Mouse (Mus musculus) cerebellum, adult (tissue): Measurements from ENCODE around the gene Bicdl1.

Experiments
- ATAC-seq: cut with Nextera tagmentation; 2 replicates; pipeline ENCODE4 v1.9.2; 2017; ENCODE audit warnings: mild to moderate bottlenecking, moderate library complexity, mixed read lengths; ENCODE audit not compliant: insufficient number of reproducible peaks, low FRiP score, low TSS enrichment

Gene Bicdl1

DNA sequence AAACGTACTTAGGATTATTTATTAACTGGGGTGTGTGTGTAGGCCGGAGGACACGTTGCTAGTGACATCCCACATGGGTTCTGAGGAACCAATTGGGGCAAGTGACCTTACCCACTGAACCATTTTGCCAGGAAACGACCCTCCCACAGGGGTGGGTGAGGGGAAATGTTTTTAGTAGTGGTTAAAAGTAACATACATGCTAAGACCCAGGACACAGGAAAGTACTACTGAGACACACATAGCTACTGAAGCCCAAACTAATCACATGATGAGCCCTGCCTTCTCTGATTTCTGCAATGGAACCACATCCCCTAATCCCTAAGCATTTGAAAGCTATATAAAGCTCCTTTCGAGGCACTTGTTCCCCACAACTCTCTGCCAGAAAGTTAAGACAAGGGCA, 1.1 kb downstream of the Bicdl1 start:
- no peak for ATAC-seq

DNA sequence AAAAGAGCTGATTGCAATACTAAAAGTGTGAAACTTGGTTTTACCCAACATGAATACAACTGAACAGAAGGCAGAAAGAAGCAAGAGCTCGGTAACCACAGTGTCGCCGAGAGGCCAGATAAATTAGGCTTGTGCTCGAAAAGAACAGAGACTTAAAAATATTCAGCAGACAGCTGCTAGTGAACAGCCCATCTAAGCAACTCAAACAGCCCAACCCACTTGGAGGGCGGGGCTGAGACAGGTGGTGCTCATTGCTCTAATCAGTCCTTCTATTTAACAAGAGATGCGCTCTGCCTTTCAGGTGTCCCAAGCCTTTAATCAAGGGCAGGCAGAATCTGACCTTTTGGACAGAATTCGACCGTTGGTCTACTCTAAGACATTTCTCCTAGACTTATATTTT, 4.8 kb downstream of the Bicdl1 start:
- no peak for ATAC-seq

DNA sequence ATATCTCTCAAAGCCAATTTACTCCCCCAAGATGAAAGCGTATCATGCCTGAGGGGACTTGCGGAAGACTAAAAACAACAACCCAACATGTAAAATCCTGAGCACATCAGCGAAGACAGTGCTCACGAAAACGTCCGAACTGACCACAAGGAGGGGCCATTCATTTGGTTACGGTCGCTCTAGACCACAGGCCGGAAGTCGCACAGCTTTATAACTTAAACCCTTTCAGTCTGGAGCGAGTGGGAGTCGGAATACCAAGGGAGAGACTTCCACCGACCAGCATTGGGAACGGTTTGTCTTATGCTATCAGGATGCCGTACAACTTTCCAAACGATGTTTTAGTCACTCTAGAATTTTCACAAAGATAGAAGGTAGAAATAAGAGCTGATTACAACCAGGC, 5.4 kb downstream of the Bicdl1 start:
- no peak for ATAC-seq

DNA sequence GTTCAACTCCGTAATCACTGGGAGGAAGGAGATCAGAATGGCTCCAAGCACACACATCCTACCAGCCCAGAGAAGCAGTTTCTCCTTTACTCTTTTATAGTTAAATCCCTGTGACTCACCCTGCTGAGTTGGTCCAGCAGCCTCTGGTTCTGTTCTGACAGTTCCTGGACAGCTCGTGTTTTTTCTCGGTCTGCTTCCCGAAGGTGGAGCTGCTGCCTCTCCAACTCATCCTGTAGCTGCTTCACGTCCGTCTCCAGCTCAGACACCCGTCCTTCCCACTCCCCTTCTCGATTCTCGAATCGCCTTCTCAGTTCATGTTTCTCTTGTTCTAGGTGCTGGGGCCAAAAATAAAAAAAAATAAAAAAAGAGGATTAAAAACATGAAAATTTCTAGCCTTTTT, 7.0 kb downstream of the Bicdl1 start:
- no peak for ATAC-seq

DNA sequence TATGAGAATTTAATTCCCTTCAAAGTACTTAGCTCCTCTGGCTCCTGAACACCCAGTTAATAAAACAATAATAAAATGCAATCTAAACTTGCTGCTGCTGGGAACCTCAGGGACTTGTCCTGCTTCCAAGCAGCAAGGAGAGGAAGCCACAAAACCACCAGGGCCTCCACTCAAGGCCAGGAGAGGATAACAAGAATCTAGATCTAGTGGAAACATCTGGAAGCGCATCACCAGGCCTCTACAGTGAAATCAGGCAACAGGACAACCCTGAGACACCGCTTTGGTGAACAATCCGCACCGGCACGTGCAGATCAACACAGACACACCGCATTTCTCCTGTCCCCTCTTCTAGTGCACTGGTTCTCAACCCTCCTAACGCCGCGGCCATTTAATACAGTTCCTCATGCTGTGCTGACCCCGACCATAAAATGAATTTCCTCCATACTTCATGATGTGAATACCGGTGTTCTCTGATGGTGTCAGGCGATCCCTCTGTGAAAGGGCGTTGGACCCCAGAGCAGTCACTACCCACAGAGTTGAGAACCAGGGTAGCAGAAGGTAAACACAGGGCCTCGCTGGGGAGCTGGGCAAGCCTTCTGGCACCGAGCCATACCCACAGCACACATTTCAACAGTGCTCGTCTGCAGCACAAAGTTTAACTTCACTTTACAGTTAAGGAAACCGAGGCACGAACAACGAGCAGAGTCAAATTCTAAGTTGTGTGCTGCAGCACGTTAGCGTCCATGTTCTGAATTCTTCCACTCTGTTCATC, 9.0 kb downstream of the Bicdl1 start:
- no peak for ATAC-seq

DNA sequence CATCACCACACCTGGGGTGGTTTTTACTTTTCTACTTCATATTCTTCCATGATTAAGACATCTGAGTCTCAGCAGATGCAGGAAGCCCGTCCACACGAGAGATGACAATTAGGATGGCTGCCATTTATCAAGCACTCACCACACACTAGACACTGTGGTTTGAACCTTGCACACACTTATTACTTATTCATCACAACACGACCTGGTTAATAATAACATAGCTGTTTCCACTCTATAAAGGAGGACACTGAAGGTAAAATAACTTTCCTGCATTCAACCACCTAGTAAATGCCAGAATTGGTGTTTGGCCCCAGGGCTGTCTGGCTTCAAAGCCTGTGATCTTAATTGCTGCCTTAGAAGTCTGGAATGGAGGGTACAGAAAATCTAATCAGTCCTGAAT, 10.7 kb downstream of the Bicdl1 start:
- no peak for ATAC-seq

DNA sequence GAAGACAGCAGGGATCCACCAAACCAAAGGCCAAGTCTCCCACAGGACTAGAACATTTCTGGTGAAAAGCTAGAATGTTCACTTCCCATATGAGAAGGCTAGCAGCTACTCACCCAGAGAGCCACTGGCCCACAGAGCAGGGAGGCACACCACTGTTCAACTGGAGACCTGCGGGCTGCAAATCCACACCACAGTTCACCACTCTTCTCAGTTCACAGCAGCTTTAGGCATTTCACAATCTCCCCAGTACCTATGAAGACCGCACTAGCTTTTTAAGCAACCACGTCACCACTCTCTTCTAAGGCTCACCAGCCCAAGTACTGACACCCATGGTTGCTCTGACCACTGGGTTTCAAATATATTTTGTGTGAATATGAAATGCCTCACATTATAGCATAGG, 13.7 kb downstream of the Bicdl1 start:
- no peak for ATAC-seq

DNA sequence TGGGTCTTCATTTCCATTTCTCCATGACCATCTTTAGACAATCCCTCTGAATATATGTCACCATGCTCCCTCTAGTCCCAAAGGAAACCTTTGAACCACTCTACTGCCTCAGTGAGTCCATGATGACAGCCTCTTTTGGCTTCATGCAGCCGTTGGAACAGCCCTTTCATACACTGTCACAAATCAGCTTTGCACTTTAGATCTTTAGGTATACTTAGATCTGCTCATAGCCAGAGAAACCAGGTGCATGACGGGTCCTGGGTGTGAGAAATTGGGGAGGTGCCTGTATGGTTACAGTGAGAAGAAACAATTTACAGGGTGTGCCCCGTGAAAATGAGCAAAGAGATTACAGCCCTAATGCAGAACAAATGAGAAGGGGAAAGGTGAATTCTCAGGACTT, 14.3 kb downstream of the Bicdl1 start:
- ATAC-seq = no peak

DNA sequence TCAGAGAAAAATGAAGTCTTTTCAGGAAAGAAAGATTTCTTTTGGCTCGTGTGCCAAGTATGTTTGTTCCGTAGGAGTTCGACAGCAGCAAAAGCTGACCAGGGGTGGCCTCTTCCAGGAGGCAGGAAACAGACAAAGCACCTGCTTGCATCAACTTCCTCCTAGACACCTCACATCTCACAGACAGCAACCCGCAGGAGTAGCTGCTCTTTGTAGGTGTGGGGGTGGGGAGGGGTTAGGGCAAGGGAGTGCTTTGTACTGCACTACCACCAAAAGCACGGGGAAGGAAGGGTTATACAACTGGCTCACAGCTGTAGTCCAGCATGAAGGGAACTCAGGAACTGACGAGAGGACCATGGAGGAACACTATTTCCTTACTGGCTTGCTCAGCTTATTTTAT, 15.0 kb downstream of the Bicdl1 start:
- no peak for ATAC-seq

DNA sequence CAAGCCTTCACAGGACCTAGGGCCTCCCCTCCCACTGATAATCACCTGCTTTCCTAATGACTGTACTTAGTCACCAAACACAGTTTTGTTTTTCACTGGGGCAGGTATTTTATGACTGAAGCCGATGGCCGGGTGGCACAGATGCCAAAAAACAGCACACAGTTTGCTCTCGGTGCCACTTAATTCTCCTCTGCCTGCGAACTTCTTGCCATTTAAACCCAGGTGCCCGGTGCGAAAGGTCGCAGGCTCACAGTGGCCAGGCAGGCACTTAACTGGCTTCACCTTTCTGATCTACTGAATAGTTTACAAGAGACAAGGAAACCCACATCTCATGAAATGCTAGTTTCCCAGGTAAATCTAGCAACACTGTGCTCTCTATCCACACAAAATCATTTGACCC, 16.7 kb downstream of the Bicdl1 start:
- ATAC-seq = no peak

DNA sequence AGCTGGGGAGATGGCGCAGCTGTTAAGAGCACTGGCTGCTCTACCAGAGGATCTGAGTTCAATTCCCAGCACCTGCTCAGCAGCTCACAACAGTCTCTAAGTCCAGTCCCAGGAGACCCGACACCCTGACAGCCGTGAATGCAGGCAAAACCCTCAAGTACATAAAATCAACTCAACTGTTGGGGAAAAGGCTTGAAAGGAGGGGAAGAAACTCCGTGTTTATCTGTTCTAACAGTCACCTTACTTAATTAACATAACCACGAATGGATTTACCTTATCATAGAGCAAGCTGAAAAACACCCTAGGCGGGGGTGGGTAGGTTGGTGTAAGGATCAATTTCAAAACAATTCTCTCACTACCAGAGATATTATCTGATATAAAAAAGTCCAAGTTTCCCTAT, 18.9 kb downstream of the Bicdl1 start:
- no peak for ATAC-seq

DNA sequence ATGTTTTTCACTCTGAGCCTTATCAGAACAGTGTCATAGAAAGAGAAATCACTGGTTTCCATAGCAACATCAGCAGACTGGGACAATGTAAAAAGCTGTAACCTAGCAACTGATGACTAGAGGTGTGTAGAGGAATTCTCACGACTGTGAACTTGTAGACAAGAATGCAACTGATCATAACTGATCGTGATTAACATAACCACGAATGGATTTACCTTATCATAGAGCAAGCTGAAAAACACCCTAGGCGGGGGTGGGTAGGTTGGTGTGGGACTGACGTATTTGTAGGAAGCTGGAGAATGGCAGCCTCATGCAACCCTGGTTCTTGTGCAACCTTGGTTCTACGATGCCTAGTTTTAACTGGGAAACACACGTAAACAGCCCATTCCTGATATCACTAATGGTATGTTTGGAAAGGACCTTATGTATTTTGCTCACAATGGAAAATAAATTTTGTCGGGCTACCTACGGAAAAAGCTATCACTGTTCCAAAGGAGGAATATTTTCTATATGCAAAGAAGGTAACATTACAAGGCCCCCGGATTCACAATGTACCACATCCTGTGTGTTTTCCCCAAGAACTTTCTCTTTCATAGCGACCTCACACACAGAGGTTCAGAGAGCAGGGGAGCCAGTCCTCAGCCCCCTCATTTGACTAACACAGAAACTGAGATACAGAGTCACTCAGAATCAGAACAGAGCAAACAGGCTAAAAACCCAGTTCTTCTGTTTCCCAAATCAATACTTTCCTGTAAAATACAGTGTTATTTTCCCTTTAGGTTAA, 19.6 kb downstream of the Bicdl1 start:
- no peak for ATAC-seq

DNA sequence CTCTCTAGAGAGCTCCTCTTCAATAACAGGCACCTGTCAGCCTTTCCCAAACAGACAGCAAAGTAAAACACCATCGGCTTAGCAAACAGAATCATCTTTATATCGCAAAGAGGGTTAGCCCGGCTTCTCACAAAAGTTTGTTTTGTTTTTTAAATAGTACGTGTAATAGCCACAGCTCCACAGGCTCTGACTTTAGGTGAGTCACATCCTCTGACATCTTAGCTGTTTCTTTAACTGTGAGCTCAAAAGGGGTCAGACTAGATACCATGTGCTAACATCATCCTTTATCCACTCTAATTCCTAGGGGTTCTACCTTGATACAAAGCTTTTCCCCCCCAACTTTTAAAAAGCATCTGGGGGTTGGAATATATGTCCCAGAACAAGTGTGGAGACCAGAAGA, 21.2 kb downstream of the Bicdl1 start:
- no peak for ATAC-seq

DNA sequence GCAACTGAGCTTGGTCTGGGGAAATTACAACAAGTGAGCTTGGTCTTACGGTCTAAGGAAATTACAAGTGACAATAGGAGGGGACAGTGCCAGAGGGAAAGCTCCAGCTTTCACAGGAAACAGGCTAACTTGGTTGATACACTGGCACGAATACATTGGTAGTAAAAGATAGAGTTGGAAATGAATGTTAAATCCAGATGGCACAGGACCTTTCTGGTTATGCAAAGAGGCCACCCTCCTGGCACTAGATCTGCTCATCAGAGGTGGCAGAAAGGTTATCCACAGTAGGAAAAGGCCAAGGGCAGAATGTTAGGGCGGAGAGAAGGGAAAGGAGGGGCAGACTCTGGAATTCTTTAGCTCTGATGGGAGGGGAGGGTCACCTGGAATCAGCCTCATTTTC, 22.5 kb downstream of the Bicdl1 start:
- no peak for ATAC-seq

DNA sequence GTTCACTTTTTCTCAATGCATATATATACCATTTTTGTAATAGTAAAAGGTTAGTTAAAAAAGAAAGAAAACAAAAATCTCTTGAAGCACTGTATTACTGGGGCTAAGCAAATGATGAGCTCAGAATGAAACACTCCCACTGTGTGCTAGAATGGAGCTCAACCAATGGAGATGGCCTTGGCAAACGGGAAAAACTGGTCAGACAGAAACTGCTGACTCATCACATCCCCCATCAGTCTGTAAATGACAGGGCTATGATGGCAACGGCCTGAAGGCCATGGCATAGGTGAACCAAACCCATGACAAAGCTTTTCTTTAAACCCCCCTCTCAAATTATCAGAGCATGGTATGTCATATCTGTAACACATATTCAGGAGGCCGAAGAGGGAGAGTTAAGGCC, 29.4 kb downstream of the Bicdl1 start:
- ATAC-seq = no peak

DNA sequence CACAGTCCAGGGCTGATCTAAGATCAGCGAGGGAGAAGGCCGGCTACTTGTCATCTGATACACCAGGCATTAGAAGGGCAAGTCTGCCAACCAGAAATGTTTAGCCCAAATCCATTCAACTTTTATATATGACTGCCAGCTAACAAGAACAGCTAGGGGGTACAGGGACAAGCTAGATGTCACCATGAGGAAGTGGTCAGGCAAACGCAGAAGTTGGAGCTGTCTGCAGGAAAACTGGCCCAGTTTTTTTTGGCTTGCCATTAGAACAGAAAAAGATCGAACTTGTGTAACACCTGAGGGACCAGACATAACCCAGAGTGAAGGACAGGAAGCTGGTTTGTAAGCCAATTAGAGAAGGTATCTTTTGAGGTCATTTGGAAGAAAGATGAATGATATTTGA, 30.2 kb downstream of the Bicdl1 start:
- no peak for ATAC-seq

DNA sequence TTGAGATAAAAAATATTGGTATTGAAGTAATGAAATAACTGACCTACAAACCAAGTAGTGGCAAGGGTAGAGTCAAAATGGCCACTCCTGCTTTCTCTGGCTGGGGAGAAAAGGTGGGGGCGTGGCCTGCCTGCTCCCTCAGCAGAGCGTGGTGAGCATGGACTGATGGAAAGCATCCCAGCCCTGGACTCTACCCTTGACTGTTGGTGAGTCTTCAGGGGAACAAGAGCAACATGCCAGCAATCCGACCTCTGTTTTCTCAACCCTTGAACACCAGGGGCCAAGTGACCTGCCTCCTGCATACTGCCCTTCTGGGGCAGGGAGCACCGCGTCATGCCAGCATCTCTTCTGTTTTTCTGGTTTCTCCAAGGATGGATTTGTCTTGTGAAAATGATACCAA, 34.6 kb downstream of the Bicdl1 start:
- no peak for ATAC-seq

DNA sequence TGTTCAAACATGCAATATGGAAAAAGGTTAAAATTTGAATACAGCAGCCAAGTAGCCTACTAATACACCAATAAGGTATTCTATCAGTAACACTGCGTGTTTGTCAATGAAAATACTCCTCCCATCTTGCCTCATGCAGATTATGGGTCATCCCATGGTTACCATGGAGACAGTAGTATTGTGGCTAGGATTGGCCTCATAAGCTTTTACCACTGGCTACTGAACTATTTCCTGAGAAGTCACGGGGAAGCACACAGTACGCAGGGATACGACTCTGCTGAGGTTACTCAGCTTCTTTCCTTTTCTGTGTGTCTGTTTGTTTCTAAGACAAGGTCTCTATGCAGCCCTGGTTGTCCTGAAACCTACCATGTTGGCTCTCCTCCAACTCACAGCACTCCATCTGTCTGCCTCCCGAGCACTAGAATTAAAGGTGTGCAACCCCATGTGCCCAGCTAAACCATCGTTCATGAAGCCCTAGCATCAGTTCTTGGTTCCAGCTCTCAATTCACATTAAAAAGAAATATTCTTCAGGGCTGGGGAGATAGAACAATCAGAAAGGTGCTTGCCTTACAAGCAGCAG, 36.1 kb downstream of the Bicdl1 start:
- ATAC-seq = no peak

DNA sequence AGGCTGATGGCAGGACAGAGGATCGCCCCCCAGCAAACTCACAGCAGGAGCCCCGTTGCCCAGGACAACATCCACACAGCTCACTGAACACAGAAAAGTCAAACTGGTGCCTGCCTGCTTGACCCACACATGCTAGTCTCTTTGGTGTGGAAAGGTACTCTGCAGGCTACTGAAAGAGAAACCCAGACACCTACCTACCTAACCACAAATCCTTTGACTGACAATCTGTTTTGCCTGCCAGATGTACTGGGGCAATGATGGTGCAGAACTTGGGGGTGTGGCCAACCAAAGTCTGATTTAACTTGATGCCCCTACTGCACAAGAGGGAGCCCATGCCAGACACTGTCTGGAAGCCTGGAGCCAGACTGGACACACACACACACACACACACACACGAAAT, 38.1 kb downstream of the Bicdl1 start:
- no peak for ATAC-seq

DNA sequence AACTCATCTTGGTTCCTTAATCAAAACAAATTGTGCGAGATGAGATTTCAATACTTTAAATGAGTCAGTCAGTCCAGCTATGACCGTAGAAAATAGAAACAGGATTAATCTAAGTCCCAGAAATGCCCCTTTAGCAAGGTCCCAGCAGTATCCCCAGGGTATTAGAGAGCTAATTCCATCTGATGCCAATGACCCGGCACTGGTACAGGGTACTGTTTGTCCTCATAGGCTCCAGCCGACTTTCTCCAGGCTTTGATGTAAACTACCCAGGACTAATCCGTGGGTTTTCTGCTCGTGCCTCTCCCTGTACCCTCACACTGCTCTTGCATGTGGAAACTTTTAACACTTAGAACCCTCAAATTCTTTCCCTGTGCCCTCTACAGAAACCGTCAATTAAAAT, 44.7 kb downstream of the Bicdl1 start:
- no peak for ATAC-seq

DNA sequence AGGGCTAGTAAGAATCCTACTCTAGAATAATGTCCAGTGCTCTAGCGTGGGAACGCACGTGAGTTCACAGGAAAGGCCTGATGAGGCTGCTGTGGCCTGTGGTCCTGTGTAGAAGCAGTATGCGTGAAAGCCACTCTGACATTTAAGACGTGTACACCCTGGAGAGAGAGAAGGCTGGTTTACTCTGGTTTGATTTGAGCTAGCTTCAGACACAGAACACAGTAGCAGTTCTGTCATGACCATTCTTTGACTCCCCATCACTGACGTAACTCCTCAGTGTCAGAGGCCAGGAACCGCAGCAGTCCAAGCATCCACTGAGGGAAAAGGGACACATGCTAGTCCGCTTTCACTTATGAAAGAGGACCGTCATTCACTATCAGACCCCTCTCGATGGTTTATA, 46.3 kb downstream of the Bicdl1 start:
- no peak for ATAC-seq

DNA sequence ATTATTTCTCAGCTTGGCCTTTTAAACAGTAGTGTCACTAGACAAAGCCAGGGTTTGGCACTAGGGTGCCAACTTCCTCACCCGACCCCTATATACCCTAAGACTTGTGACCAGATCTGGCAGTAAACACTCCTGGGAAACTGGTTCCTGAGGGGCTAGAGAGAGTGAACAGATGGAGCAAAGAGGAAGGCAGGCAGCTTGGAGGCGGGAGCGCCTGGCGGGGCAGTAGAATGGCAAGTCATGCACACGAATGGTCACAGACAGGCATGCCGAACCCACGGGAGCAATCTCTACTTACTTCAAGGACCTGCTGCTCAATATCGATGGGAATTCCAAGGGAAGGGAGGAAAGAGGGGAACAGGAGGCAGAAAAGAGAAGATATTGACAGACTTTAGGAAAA, 59.6 kb downstream of the Bicdl1 start:
- ATAC-seq = no peak
